Mouse (Mus musculus) large intestine, adult 2 months (tissue): Measurements from ENCODE around the gene Fnip2. TPM values are rescaled to one million over a fixed set of nuclear protein-coding genes. Genes with fewer than 3 reads are reported as not detected.

Experiments used
- DNase-seq: peaks from one replicate; pipeline ENCODE4 v3.0.0-alpha.2; 2012; ENCODE audit warnings: low read depth, low spot score
- WGBS: fragments of 180-500 bp; shearing (Covaris S2); methylation state at CpG from one replicate; pipeline ENCODE4 v1.1.7; 2018; 5-methylcytosine and 5-hydroxymethylcytosine counted together
- polyA plus RNA-seq: library from polyadenylated mRNA; depleted of rRNA; stranded (reverse); fragments of >200 nt; gene quantifications from 2 replicates; pipeline ENCODE4 v1.2.3, GENCODE M21; 2012

The Fnip2 gene
- polyA plus RNA-seq, 1 experiment: 1.1 TPM

GRCm38 (mm10) chr3:79566716-79567691 is 592 bp downstream of the Fnip2 start:
- 3% methylated on average over 59 of the region's 60 CpGs for WGBS

GRCm38 (mm10) chr3:79564875-79565606 is 2.6 kb downstream of the Fnip2 start:
- DNase-seq: no peak
- WGBS: 66% methylated on average over 10 of the region's 10 CpGs

More at GRCm38 (mm10) chr3:79566716-79567691, 592 bp downstream of the Fnip2 start:
- DNase-seq: no peak

- 91% methylated on average over 2 of the region's 2 CpGs for WGBS
- no peak for DNase-seq
Observed at GRCm38 (mm10) chr3:79563511-79563910, 4.1 kb downstream of the Fnip2 start.

- WGBS: 79% methylated on average over 10 of the region's 10 CpGs
Observed at GRCm38 (mm10) chr3:79561784-79562715, 5.5 kb downstream of the Fnip2 start.

GRCm38 (mm10) chr3:79560555-79560954 is 7.0 kb downstream of the Fnip2 start:
- DNase-seq: peak; percentile 43
- 56% methylated on average over 6 of the region's 6 CpGs for WGBS

More at GRCm38 (mm10) chr3:79561784-79562715, 5.5 kb downstream of the Fnip2 start:
- no peak for DNase-seq

GRCm38 (mm10) chr3:79559773-79560045 is 7.9 kb downstream of the Fnip2 start:
- 16% methylated on average over 5 of the region's 5 CpGs for WGBS
- DNase-seq: no peak

- 20% methylated on average over 9 of the region's 9 CpGs for WGBS
- peak; percentile 35 for DNase-seq
Observed at GRCm38 (mm10) chr3:79559021-79559772, 8.4 kb downstream of the Fnip2 start.

- no peak for DNase-seq
- 61% methylated on average over 6 of the region's 6 CpGs for WGBS
Observed at GRCm38 (mm10) chr3:79555061-79555460, 12.5 kb downstream of the Fnip2 start.

GRCm38 (mm10) chr3:79553779-79554178 is 13.8 kb downstream of the Fnip2 start:
- DNase-seq: no peak
- WGBS: 93% methylated on average over 3 of the region's 3 CpGs

GRCm38 (mm10) chr3:79551826-79552552 is 15.6 kb downstream of the Fnip2 start:
- DNase-seq: no peak
- WGBS: 75% methylated on average over 10 of the region's 10 CpGs

GRCm38 (mm10) chr3:79549751-79550393 is 17.7 kb downstream of the Fnip2 start:
- no peak for DNase-seq
- 85% methylated on average over 8 of the region's 8 CpGs for WGBS

GRCm38 (mm10) chr3:79548681-79549437 is 18.7 kb downstream of the Fnip2 start:
- WGBS: 82% methylated on average over 17 of the region's 17 CpGs
- no peak for DNase-seq

GRCm38 (mm10) chr3:79542585-79542984 is 25.0 kb downstream of the Fnip2 start:
- WGBS: 21% methylated on average over 6 of the region's 6 CpGs
- no peak for DNase-seq

GRCm38 (mm10) chr3:79539656-79540055 is 27.9 kb downstream of the Fnip2 start:
- DNase-seq: no peak

GRCm38 (mm10) chr3:79539124-79539523 is 28.5 kb downstream of the Fnip2 start:
- no peak for DNase-seq
- WGBS: 90% methylated on average over 3 of the region's 3 CpGs

GRCm38 (mm10) chr3:79538342-79538741 is 29.3 kb downstream of the Fnip2 start:
- no peak for DNase-seq
- 86% methylated on average over 3 of the region's 3 CpGs for WGBS

GRCm38 (mm10) chr3:79537626-79538203 is 29.9 kb downstream of the Fnip2 start:
- 58% methylated on average over 3 of the region's 3 CpGs for WGBS
- no peak for DNase-seq
